Mouse (Mus musculus): ENCODE measurements at regions not wholly inside any gene's neighbourhood (a gene's known extent, or its start where the extent isn't known, plus 50 kb on each side); places are given as distances from the start of the nearest gene placed in this dataset.

- no peak for DNase-seq (ENCODE audit: low spot score in 2 of 2)
Measured at GRCm38 (mm10) chr10:24357636-24358035, 134.3 kb downstream of the Moxd1 start.

- DNase-seq (ENCODE audit: low spot score in 2 of 2): no peak
Measured at GRCm38 (mm10) chr10:24361424-24361823, 138.1 kb downstream of the Moxd1 start.

- DNase-seq (ENCODE audit: low spot score in 2 of 2): no peak
Measured at GRCm38 (mm10) chr10:24365369-24365768, 142.1 kb downstream of the Moxd1 start.

- no peak for DNase-seq (ENCODE audit: low spot score in 2 of 2)
Measured at GRCm38 (mm10) chr10:24367010-24367409, 143.7 kb downstream of the Moxd1 start.

GRCm38 (mm10) chr10:24373957-24374356 lies 150.6 kb downstream of the Moxd1 start:
- DNase-seq (ENCODE audit: low spot score in 2 of 2): no peak

GRCm38 (mm10) chr10:24379291-24379690 lies 156.0 kb downstream of the Moxd1 start:
- no peak for DNase-seq (ENCODE audit: low spot score in 2 of 2)

GRCm38 (mm10) chr10:24380478-24381273 lies 157.4 kb downstream of the Moxd1 start:
- no peak for DNase-seq (ENCODE audit: low spot score in 2 of 2)

GRCm38 (mm10) chr10:24381917-24382316 lies 158.6 kb downstream of the Moxd1 start:
- DNase-seq (ENCODE audit: low spot score in 2 of 2): no peak

- DNase-seq (ENCODE audit: low spot score in 2 of 2): no peak
Measured at GRCm38 (mm10) chr10:24384061-24384460, 160.7 kb downstream of the Moxd1 start.

GRCm38 (mm10) chr10:24388229-24388628 lies 164.9 kb downstream of the Moxd1 start:
- peak in 1 of 2 experiments; percentile 3 for DNase-seq (ENCODE audit: low spot score in 2 of 2)

GRCm38 (mm10) chr10:24391039-24391438 lies 167.7 kb downstream of the Moxd1 start:
- no peak for DNase-seq (ENCODE audit: low spot score in 2 of 2)

GRCm38 (mm10) chr10:24392066-24392465 lies 168.7 kb downstream of the Moxd1 start:
- DNase-seq (ENCODE audit: low spot score in 2 of 2): no peak

GRCm38 (mm10) chr10:24395999-24396784 lies 172.9 kb downstream of the Moxd1 start:
- DNase-seq (ENCODE audit: low spot score in 2 of 2): no peak

- no peak for DNase-seq (ENCODE audit: low spot score in 2 of 2)
Measured at GRCm38 (mm10) chr10:24397125-24397524, 173.8 kb downstream of the Moxd1 start.

- no peak for DNase-seq (ENCODE audit: low spot score in 2 of 2)
Measured at GRCm38 (mm10) chr10:24404851-24405250, 181.5 kb downstream of the Moxd1 start.

GRCm38 (mm10) chr10:24406953-24407352 lies 183.6 kb downstream of the Moxd1 start:
- DNase-seq (ENCODE audit: low spot score in 2 of 2): no peak

- no peak for DNase-seq (ENCODE audit: low spot score in 2 of 2)
Measured at GRCm38 (mm10) chr10:24407411-24408227, 184.3 kb downstream of the Moxd1 start.

GRCm38 (mm10) chr10:24409976-24410375 lies 185.3 kb upstream of the Ccn2 start:
- DNase-seq (ENCODE audit: low spot score in 2 of 2): no peak

GRCm38 (mm10) chr10:24410885-24411284 lies 184.4 kb upstream of the Ccn2 start:
- no peak for DNase-seq (ENCODE audit: low spot score in 2 of 2)

GRCm38 (mm10) chr10:24422498-24423160 lies 172.6 kb upstream of the Ccn2 start:
- no peak for DNase-seq (ENCODE audit: low spot score in 2 of 2)

- no peak for DNase-seq (ENCODE audit: low spot score in 2 of 2)
Measured at GRCm38 (mm10) chr10:24433737-24434367, 161.4 kb upstream of the Ccn2 start.
